Mouse (Mus musculus) hindbrain, embryonic 14.5 days (tissue): ENCODE data around the gene Slc12a6. TPM values are rescaled to one million over a fixed set of nuclear protein-coding genes. Genes with fewer than 3 reads are reported as not detected.

Experiments used
- ATAC-seq: fragments of 200-750 bp; cut with Nextera tagmentation; 2 replicates; pipeline ENCODE4 v1.8.0; 2017; ENCODE audit warnings: moderate number of reproducible peaks, mild to moderate bottlenecking, moderate TSS enrichment, moderate library complexity; ENCODE audit not compliant: low FRiP score
- DNase-seq: peaks from one replicate; pipeline ENCODE4 v3.0.0-alpha.2; 2015; ENCODE audit warnings: low spot score
- H3K27ac ChIP-seq: fragments of 300-500 bp; sonication (generic); 2 replicates; pipeline ENCODE4 v1.5.1; 2014; ENCODE audit warnings: mild to moderate bottlenecking, moderate library complexity
- H3K27me3 ChIP-seq: fragments of 300-500 bp; sonication (generic); 2 replicates; pipeline ENCODE4 v1.6.1; 2014; ENCODE audit warnings: mild to moderate bottlenecking, low read length, mixed read lengths; ENCODE audit not compliant: control insufficient read depth, insufficient read depth
- H3K36me3 ChIP-seq: fragments of 300-500 bp; sonication (generic); replicated peaks from 2 replicates; pipeline ENCODE4 v1.6.1; 2014; ENCODE audit not compliant: control insufficient read depth, insufficient read depth
- H3K4me1 ChIP-seq: fragments of 300-500 bp; sonication (generic); replicated peaks from 2 replicates; pipeline ENCODE4 v1.6.1; 2014; ENCODE audit warnings: antibody characterized with exemption, low read length, mixed read lengths; ENCODE audit not compliant: control insufficient read depth, insufficient read depth
- H3K4me2 ChIP-seq: fragments of 300-500 bp; sonication (generic); replicated peaks from 2 replicates; pipeline ENCODE4 v1.6.1; 2014; ENCODE audit warnings: mild to moderate bottlenecking, moderate library complexity
- H3K4me3 ChIP-seq: fragments of 300-500 bp; sonication (generic); replicated peaks from 2 replicates; pipeline ENCODE4 v1.5.1; 2014; ENCODE audit warnings: mild to moderate bottlenecking, low read length
- H3K9ac ChIP-seq: fragments of 300-500 bp; sonication (generic); 2 replicates; pipeline ENCODE4 v1.6.1; 2014
- H3K9me3 ChIP-seq: fragments of 300-500 bp; sonication (generic); 2 replicates; pipeline ENCODE4 v1.6.1; 2016; ENCODE audit warnings: low read length; ENCODE audit not compliant: control insufficient read depth
- WGBS: fragments of 180-500 bp; shearing (Covaris S2); extraction: QIAGEN DNeasy Blood & Tissue Kit; methylation state at CpG from one replicate; pipeline ENCODE4 v1.1.7; 2014; 5-methylcytosine and 5-hydroxymethylcytosine counted together
- polyA plus RNA-seq: library from polyadenylated mRNA; unstranded; fragments of >200 nt; fragmentation: Nextera tagmentation; extraction: Ambion mirVana; gene quantifications from 2 replicates; pipeline ENCODE4 v1.2.1, GENCODE M21; 2014

The Slc12a6 gene
- polyA plus RNA-seq: 25.6 and 25.7 TPM in 2 replicates

DNA sequence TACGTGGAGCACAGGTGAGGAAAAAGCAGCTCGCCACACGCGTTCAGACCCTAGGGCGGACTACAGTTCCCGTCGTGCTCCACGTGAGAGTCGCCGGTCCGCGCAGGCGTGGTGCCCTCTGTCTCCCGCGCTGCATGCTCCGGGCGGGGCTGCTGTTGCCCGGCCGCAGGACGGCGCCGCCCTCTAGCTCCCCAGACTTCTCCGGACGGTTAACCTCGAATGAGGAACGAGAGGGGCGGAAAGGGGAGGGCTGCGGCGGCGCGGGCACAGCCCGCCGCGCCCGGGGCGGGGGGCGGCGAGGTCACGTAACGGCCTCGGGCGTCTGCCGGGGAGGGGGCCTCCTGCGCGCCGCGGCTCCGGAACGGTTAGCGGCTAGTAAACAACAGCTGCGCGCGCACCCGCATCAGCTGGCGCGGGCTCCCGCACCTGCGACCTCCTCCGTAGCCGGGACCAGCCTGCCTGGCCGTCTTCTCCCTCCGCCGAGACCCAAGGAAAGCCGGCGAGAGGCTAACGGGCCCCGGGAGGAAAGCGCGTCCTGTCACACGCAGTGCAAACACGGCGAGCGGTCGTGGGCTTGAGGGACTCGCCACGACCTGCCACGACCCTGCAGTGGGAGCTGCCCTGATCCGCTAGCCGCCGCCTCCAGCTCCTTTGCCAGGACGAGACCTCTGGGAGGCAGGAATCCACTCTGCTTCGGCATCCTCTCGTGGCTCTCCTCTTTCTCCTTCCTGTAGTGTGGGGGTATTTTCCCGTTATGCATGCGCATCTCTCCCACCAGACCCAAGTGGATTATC, at the start of gene Slc12a6:
Gene Slc12a6 (plus strand): TSS at position 378 of the 794 bp plus-strand sequence.
- H3K4me1 ChIP-seq: peaks cover 56% of the 10 kb centered on the region
- H3K9ac ChIP-seq: peak within 1 kb of the TSS; percentile 87
- H3K36me3 ChIP-seq: no peaks in the 10 kb centered on the region
- WGBS: under 1% methylated on average over 60 of the region's 85 CpGs
- peak within 1 kb of the TSS; percentile 94 for H3K27ac ChIP-seq
- ATAC-seq: peak; percentile 95
- DNase-seq: peak; percentile 84
- peak within 1 kb of the TSS; percentile 95 for H3K4me2 ChIP-seq
- peak within 1 kb of the TSS; percentile 78 for H3K4me3 ChIP-seq
- H3K27me3 ChIP-seq: no peaks in the 10 kb centered on the region
- H3K9me3 ChIP-seq: no peaks in the 10 kb centered on the region

DNA sequence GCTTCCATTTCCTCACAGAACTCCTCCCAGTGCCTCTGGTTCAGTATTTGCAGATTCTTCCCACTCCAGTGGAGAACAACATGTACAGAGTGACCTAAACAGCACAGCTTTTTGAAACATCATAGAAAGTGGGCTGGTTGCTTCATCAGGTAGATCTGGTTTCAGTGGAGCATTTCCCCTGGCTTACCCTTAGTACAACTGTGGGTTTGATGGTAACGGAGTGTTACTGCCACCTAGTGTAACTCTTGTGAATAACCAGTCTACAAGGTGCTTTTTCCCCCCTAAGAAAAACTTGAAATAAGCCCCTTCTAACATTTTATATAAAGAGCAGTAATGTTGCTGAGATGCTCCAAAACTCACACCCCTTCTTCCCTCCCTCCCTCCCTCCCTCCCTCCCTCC, 49.6 kb upstream of the Slc12a6 start:
- Histone ChIP-seq H3K9me3 (no peaks in the 10 kb centered on the region), H3K4me3 (no peak overlapping the region), H3K9ac (no peak overlapping the region), H3K4me2 (no peak overlapping the region), H3K27me3 (no peaks in the 10 kb centered on the region), H3K27ac (no peak overlapping the region), H3K4me1 (no peaks in the 10 kb centered on the region), H3K36me3 (no peaks in the 10 kb centered on the region)
- ATAC-seq (0 out of 2 replicates have a peak, but pooled peaks have one; percentile 55), DNase-seq (peak; percentile 69)
- 3% methylated on average over 1 of the region's 1 CpGs for WGBS

DNA sequence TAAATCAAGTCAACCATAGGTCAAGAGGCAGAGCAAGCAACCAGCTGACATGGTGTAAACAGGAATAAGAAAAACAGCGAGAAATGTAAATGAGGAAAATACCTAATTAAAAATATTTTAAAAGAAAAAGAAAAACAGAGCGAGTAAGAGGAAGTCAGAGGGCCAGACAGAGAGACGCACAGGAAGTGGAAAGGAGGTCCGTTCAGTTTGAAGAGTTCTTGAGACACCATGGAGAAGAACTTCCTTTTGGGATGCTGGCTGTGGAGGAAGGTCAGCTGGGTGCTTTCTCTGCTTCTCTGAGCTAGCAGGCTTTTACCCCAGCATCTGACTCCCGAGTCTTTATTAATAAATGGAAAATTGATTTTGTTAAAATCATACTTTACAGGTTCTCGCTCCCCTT, 48.0 kb upstream of the Slc12a6 start:
- Histone ChIP-seq H3K27ac (no peak overlapping the region), H3K9ac (no peak overlapping the region), H3K36me3 (no peaks in the 10 kb centered on the region), H3K27me3 (no peaks in the 10 kb centered on the region), H3K4me3 (no peak overlapping the region), H3K4me1 (no peaks in the 10 kb centered on the region), H3K9me3 (no peaks in the 10 kb centered on the region), H3K4me2 (no peak overlapping the region)
- DNase-seq: no peak
- ATAC-seq: no peak
- WGBS: 82% methylated on average over 6 of the region's 6 CpGs

DNA sequence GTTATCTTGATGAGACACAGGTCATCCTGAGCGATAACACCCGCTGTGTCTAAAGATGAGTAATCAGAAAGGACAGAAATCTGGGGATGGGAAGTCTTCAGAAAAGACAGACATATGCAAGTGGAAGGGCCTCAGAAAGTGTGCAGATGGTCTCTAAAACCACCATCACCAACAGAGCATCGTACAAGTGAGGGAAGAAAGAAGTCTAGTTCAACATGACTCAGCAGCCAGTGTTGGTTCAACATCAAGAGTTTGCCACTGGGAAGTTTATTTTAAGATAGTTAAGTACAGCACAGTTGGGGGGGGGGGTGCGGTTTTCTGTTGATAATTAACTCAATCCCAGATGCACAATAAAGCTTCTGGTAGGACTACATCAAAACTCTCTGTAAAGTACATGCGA, 44.7 kb upstream of the Slc12a6 start:
- H3K36me3 ChIP-seq: no peaks in the 10 kb centered on the region
- WGBS: 92% methylated on average over 5 of the region's 5 CpGs
- ATAC-seq (no peak), DNase-seq (no peak)
- no peaks in the 10 kb centered on the region for H3K4me1 ChIP-seq
- no peak overlapping the region for H3K4me3 ChIP-seq
- H3K9ac ChIP-seq: no peak overlapping the region
- H3K27me3 ChIP-seq: no peaks in the 10 kb centered on the region
- no peak overlapping the region for H3K27ac ChIP-seq
- H3K9me3 ChIP-seq: no peaks in the 10 kb centered on the region
- H3K4me2 ChIP-seq: no peak overlapping the region

DNA sequence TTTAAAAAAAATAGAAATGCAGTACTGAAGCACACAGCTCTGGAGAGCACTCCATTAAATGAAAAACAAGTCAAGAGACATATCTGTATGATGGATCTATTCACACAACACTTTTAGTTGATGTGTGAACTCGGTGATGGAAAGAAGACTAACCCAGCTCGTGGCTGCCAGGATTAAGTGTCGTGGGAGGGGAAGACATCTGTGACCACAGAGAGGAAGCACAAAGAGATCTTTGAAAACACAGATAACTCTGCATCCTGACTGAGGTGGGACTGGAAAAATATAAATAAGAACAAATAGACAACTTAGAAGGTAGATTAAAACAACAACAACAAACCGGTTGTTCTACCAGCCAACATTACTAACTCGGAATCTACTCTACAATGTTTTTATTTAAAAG, 43.0 kb upstream of the Slc12a6 start:
- Histone ChIP-seq H3K4me2 (no peak overlapping the region), H3K4me1 (no peaks in the 10 kb centered on the region), H3K9me3 (no peaks in the 10 kb centered on the region), H3K27ac (no peak overlapping the region), H3K27me3 (no peaks in the 10 kb centered on the region), H3K9ac (no peak overlapping the region), H3K4me3 (no peak overlapping the region), H3K36me3 (no peaks in the 10 kb centered on the region)
- 88% methylated on average over 5 of the region's 5 CpGs for WGBS
- no peak for DNase-seq
- no peak for ATAC-seq

DNA sequence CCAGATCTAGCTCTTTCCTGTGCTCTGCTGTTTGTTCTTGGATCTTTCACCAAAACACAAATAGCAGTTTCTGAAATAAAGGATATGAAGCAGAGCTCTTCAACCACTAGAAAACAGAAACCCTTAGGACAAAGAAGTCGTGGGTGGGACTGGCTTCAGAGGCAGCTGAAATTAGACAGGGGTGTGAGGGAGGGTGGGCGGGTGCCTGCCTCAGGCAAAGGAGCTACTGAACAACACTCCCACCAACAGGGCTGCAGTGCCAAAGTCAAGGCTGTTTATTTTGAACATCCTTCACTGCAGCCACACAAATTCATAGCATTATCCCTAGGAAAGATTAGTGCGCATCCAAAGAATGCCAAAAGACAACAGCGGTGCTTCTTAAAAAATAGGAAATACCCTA, 41.3 kb upstream of the Slc12a6 start:
- WGBS: 73% methylated on average over 4 of the region's 4 CpGs

DNA sequence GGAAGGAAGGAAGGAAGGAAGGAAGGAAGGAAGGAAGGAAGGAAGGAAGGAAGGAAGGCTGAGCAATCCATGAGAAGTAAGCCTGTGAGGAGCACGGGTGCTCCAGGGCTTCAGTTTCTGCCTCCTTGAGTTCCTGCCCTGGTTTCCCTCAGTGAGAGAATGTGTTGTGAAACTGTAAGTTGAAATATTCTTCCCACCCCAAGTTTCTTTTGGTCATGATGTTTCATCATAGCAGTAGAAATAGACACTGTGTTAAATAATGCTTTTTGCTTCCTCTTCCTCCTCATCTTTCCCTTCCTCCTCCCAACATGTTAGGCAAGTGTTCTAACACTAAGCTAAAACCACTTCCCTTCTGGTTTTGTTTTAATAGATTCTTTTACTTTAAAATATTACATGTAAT, 33.0 kb upstream of the Slc12a6 start:
- no peak for DNase-seq
- no peak overlapping the region for H3K27ac ChIP-seq
- no peak for ATAC-seq
- no peaks in the 10 kb centered on the region for H3K36me3 ChIP-seq
- H3K9me3 ChIP-seq: no peaks in the 10 kb centered on the region
- no peak overlapping the region for H3K4me3 ChIP-seq
- no peaks in the 10 kb centered on the region for H3K4me1 ChIP-seq
- no peak overlapping the region for H3K4me2 ChIP-seq
- WGBS: 88% methylated on average over 1 of the region's 1 CpGs
- H3K27me3 ChIP-seq: no peaks in the 10 kb centered on the region
- H3K9ac ChIP-seq: no peak overlapping the region

More for the DNA sequence above, 41.3 kb upstream of the Slc12a6 start:
- H3K9ac ChIP-seq: no peak overlapping the region
- DNase-seq: no peak
- H3K4me1 ChIP-seq: no peaks in the 10 kb centered on the region
- no peaks in the 10 kb centered on the region for H3K36me3 ChIP-seq
- no peak overlapping the region for H3K4me3 ChIP-seq
- H3K27ac ChIP-seq: no peak overlapping the region
- H3K9me3 ChIP-seq: no peaks in the 10 kb centered on the region
- ATAC-seq: no peak
- no peak overlapping the region for H3K4me2 ChIP-seq
- H3K27me3 ChIP-seq: no peaks in the 10 kb centered on the region

DNA sequence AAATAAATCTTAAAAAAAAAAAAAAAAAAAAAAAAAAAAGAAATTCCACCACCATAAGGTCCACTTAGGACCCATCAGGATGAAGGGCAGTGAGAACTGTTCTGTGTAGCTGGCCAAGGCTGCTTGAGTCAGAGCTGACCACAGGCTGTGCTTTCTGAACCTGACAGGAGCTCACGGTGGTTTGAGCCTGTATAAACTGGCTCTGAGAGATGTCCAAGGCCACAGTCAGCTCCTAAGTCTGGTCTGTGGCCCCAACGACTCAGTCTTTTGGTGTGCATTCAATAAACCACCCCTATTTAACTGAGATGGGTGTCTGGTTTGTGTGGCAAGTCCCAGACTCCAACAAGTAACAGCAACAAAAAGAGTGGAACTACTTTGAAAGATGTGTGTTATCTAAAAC, 29.0 kb upstream of the Slc12a6 start:
- no peak for ATAC-seq
- Histone ChIP-seq H3K4me3 (no peak overlapping the region), H3K4me2 (no peak overlapping the region), H3K9ac (no peak overlapping the region), H3K9me3 (no peaks in the 10 kb centered on the region), H3K4me1 (peaks cover 15% of the 10 kb centered on the region; the same call in 1 of the 2 replicates), H3K36me3 (no peaks in the 10 kb centered on the region), H3K27me3 (no peaks in the 10 kb centered on the region), H3K27ac (no peak overlapping the region)
- no peak for DNase-seq
- 85% methylated on average over 2 of the region's 2 CpGs for WGBS

DNA sequence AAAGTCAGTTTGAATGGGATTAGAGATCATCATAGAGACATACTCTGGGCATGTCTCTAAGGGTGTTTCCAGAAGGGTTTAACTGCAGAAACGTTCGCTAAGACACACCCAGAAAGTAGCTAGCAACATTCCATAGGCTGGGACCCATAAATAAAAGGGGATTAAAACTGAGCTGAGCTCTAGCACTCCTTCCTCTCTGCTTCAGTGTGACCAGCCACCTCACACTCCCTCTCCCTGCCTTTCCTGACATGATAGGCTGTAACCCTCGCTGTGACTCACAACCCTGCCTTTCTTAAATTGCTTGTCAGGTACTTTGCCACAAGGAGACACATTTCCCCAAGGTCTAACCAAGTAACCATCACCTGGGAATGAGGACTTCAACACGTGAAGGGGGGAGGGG, 27.6 kb upstream of the Slc12a6 start:
- WGBS: 13% methylated on average over 4 of the region's 4 CpGs

More for the DNA sequence above, 27.6 kb upstream of the Slc12a6 start:
- Histone ChIP-seq H3K4me2 (no peak overlapping the region), H3K27ac (no peak overlapping the region), H3K9ac (no peak overlapping the region), H3K27me3 (no peaks in the 10 kb centered on the region), H3K4me3 (no peak overlapping the region), H3K4me1 (peaks cover 15% of the 10 kb centered on the region; the same call in 1 of the 2 replicates), H3K9me3 (no peaks in the 10 kb centered on the region), H3K36me3 (peaks cover 9% of the 10 kb centered on the region; the same call in 1 of the 2 replicates)
- DNase-seq (no peak), ATAC-seq (no peak)
